Mouse (Mus musculus): ENCODE measurements around the gene Hsd3b1. TPM values are rescaled to one million over a fixed set of nuclear protein-coding genes. Genes with fewer than 3 reads are reported as not detected.
A peak's percentile ranks its signal among the peaks of the same experiment; 100 is the strongest.

The Hsd3b1 gene
- 0.54 and 0.57 TPM in 2 replicates for polyA plus RNA-seq (2014; fragmentation: Nextera tagmentation; extraction: Ambion mirVana)

- Histone ChIP-seq H3K4me3 (ENCODE audit: low read depth, low read length) (no peak within 1 kb of the TSS), H3K27ac (ENCODE audit: low read depth, low read length) (no peak within 1 kb of the TSS), H3K27me3 (ENCODE audit: control insufficient read depth, insufficient read depth, low read length) (no peaks in the 10 kb centered on the region), H3K9ac (ENCODE audit: low read length) (no peak within 1 kb of the TSS), H3K36me3 (ENCODE audit: control insufficient read depth, insufficient read depth, low read length) (no peaks in the 10 kb centered on the region), H3K9me3 (ENCODE audit: control insufficient read depth, low read length) (no peaks in the 10 kb centered on the region), H3K4me1 (ENCODE audit: control insufficient read depth, insufficient read depth, low read length) (no peaks in the 10 kb centered on the region), H3K4me2 (no peak within 1 kb of the TSS)
- 81% methylated on average over 3 of the region's 3 CpGs for WGBS
- ATAC-seq (ENCODE audit: low FRiP score) (no peak), DNase-seq (ENCODE audit: low spot score, missing footprints) (no peak)
Observed at GRCm38 (mm10) chr3:98859576-98859975, at the start of gene Hsd3b1. TSS of gene Hsd3b1 (minus strand) at chr3:98859794.

DNA sequence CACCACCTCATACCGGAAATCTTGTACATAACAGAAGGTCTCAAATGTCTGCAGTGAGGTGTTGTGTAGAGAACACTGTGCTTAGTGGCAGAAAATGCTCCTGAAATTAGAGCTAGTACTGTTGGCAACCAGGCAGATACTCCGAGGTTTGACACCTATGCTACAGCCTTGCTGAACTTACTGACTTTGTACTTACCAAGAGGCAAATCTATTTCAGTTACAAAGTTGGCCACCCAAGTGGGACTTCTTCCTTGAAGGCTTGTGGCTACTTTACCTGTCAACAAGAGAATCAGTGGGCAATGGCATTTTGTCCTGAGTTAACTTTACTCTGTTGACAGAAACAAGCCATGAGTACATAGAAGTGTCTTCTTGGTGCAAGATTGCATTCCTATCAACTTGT lies 38.0 kb upstream of the Hsd3b1 start:
- H3K4me2 ChIP-seq = no peak overlapping the region
- no peaks in the 10 kb centered on the region for H3K36me3 ChIP-seq (ENCODE audit: control insufficient read depth, insufficient read depth, low read length)
- no peak overlapping the region for H3K9ac ChIP-seq (ENCODE audit: low read length)
- no peaks in the 10 kb centered on the region for H3K27me3 ChIP-seq (ENCODE audit: control insufficient read depth, insufficient read depth, low read length)
- WGBS = 91% methylated on average over 2 of the region's 2 CpGs
- no peaks in the 10 kb centered on the region for H3K9me3 ChIP-seq (ENCODE audit: control insufficient read depth, low read length)
- no peaks in the 10 kb centered on the region for H3K4me1 ChIP-seq (ENCODE audit: control insufficient read depth, insufficient read depth, low read length)
- DNase-seq (ENCODE audit: low spot score, missing footprints) (no peak), ATAC-seq (ENCODE audit: low FRiP score) (no peak)
- no peak overlapping the region for H3K4me3 ChIP-seq (ENCODE audit: low read depth, low read length)
- no peak overlapping the region for H3K27ac ChIP-seq (ENCODE audit: low read depth, low read length)

- 46% methylated on average over 10 of the region's 10 CpGs for WGBS
Observed at GRCm38 (mm10) chr3:98895071-98895601, 35.5 kb upstream of the Hsd3b1 start.

DNA sequence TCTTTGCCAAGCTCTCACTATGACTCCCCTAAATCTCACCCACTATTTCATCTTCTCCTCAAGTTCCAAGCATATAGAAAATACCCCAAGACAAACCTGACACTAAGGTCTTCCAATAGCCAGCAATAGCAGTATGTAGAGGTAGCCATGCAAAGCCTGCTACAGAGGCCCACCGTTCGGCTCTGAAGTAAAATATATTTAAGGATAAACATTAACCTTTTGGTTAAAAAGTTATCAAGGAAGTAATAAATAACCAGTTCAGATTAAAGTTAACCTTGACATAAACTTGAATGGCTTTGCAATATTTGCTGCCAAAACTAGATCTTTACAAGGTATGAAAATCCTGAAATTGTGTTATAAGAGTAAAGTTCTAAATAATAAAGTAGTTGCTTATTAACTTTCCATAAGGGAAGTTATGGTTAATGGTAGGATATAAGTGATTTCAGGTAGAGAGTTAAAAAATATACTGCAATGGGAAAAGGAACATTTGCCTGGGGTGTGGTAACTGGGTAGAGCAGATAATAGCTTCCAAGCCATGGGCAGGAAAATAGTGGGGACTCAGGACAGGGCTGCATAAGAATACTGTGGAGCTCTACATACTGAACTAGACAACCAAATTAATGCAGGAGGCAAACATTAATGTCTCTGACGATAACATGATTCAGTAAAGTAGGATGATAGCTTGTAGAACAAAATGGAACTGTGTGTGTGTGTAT lies 33.6 kb upstream of the Hsd3b1 start, which contains the start of gene Hao2:
Gene Hao2, minus strand, starts transcription at position 183 of the 716 bp plus-strand sequence.
- no peaks in the 10 kb centered on the region for H3K27me3 ChIP-seq (ENCODE audit: control insufficient read depth, insufficient read depth, low read length)
- H3K4me2 ChIP-seq = no peak within 1 kb of the TSS
- H3K9ac ChIP-seq (ENCODE audit: low read length) = no peak within 1 kb of the TSS
- H3K27ac ChIP-seq (ENCODE audit: low read depth, low read length) = no peak within 1 kb of the TSS
- no peak within 1 kb of the TSS for H3K4me3 ChIP-seq (ENCODE audit: low read depth, low read length)
- no peaks in the 10 kb centered on the region for H3K9me3 ChIP-seq (ENCODE audit: control insufficient read depth, low read length)
- H3K4me1 ChIP-seq (ENCODE audit: control insufficient read depth, insufficient read depth, low read length) = no peaks in the 10 kb centered on the region
- WGBS = 88% methylated on average over 3 of the region's 3 CpGs
- DNase-seq (ENCODE audit: low spot score, missing footprints) (no peak), ATAC-seq (ENCODE audit: low FRiP score) (no peak)
- H3K36me3 ChIP-seq (ENCODE audit: control insufficient read depth, insufficient read depth, low read length) = no peaks in the 10 kb centered on the region

More at GRCm38 (mm10) chr3:98895071-98895601, 35.5 kb upstream of the Hsd3b1 start:
- no peaks in the 10 kb centered on the region for H3K27me3 ChIP-seq (ENCODE audit: control insufficient read depth, insufficient read depth, low read length)
- DNase-seq (ENCODE audit: low spot score, missing footprints) (peak; percentile 85), ATAC-seq (ENCODE audit: low FRiP score) (peak; percentile 42)
- no peaks in the 10 kb centered on the region for H3K9me3 ChIP-seq (ENCODE audit: control insufficient read depth, low read length)
- no peak overlapping the region for H3K4me2 ChIP-seq
- no peak overlapping the region for H3K4me3 ChIP-seq (ENCODE audit: low read depth, low read length)
- no peak overlapping the region for H3K27ac ChIP-seq (ENCODE audit: low read depth, low read length)
- H3K9ac ChIP-seq (ENCODE audit: low read length) = no peak overlapping the region
- H3K4me1 ChIP-seq (ENCODE audit: control insufficient read depth, insufficient read depth, low read length) = no peaks in the 10 kb centered on the region
- H3K36me3 ChIP-seq (ENCODE audit: control insufficient read depth, insufficient read depth, low read length) = no peaks in the 10 kb centered on the region

DNA sequence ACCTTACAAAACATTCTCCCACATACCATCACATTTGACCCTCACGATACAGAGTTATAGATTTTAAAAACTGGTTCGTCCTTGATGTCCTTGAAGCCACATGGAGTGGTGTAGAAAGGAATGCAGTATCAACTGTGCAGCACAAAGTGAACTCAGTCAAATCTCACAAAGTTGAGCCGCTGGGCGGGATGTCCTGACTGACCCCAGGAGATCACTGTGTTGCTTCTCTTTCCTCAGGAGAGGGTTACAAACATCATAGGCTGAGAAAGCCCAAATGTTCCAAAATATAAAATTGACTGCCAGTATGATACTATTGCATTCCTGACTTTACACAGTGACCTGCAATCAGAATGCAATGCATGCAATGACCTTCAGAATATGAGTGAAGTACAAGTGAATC lies 30.8 kb upstream of the Hsd3b1 start:
- WGBS = 87% methylated on average over 4 of the region's 4 CpGs
- Histone ChIP-seq H3K27ac (ENCODE audit: low read depth, low read length) (no peak overlapping the region), H3K4me3 (ENCODE audit: low read depth, low read length) (no peak overlapping the region), H3K36me3 (ENCODE audit: control insufficient read depth, insufficient read depth, low read length) (no peaks in the 10 kb centered on the region), H3K9ac (ENCODE audit: low read length) (no peak overlapping the region), H3K4me1 (ENCODE audit: control insufficient read depth, insufficient read depth, low read length) (no peaks in the 10 kb centered on the region), H3K9me3 (ENCODE audit: control insufficient read depth, low read length) (no peaks in the 10 kb centered on the region), H3K27me3 (ENCODE audit: control insufficient read depth, insufficient read depth, low read length) (no peaks in the 10 kb centered on the region), H3K4me2 (no peak overlapping the region)
- no peak for ATAC-seq (ENCODE audit: low FRiP score)
- no peak for DNase-seq (ENCODE audit: low spot score, missing footprints)

- DNase-seq (ENCODE audit: low spot score, missing footprints) = no peak
- H3K4me2 ChIP-seq = no peak overlapping the region
- H3K9ac ChIP-seq (ENCODE audit: low read length) = no peak overlapping the region
- no peak for ATAC-seq (ENCODE audit: low FRiP score)
- H3K27ac ChIP-seq (ENCODE audit: low read depth, low read length) = no peak overlapping the region
- no peaks in the 10 kb centered on the region for H3K9me3 ChIP-seq (ENCODE audit: control insufficient read depth, low read length)
- no peak overlapping the region for H3K4me3 ChIP-seq (ENCODE audit: low read depth, low read length)
- 75% methylated on average over 2 of the region's 2 CpGs for WGBS
- H3K36me3 ChIP-seq (ENCODE audit: control insufficient read depth, insufficient read depth, low read length) = no peaks in the 10 kb centered on the region
- no peaks in the 10 kb centered on the region for H3K27me3 ChIP-seq (ENCODE audit: control insufficient read depth, insufficient read depth, low read length)
- H3K4me1 ChIP-seq (ENCODE audit: control insufficient read depth, insufficient read depth, low read length) = no peaks in the 10 kb centered on the region
Observed at GRCm38 (mm10) chr3:98888206-98888605, 28.6 kb upstream of the Hsd3b1 start.

DNA sequence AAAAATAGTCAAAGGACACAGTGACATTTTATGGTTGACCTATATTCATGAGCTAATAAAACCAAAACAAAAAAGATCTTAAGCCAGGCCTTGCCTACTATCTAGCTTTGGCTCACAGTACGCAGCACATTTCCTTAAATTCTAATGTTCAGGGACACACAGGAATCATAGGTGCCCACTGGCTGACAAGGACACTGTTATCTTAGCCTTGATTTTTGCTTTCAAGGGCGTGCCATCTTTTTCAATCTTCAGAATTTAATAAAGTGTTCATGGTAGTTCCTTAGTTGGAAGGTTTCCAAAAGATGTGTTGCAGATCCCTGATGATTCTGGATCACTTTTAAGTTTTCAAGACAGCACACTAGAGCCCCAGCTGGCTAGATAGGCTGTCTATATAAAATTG lies 21.2 kb upstream of the Hsd3b1 start:
- no peak overlapping the region for H3K9ac ChIP-seq (ENCODE audit: low read length)
- no peaks in the 10 kb centered on the region for H3K9me3 ChIP-seq (ENCODE audit: control insufficient read depth, low read length)
- no peak overlapping the region for H3K4me3 ChIP-seq (ENCODE audit: low read depth, low read length)
- WGBS = 90% methylated on average over 2 of the region's 2 CpGs
- H3K36me3 ChIP-seq (ENCODE audit: control insufficient read depth, insufficient read depth, low read length) = no peaks in the 10 kb centered on the region
- no peak overlapping the region for H3K4me2 ChIP-seq
- no peak overlapping the region for H3K27ac ChIP-seq (ENCODE audit: low read depth, low read length)
- no peaks in the 10 kb centered on the region for H3K4me1 ChIP-seq (ENCODE audit: control insufficient read depth, insufficient read depth, low read length)
- no peaks in the 10 kb centered on the region for H3K27me3 ChIP-seq (ENCODE audit: control insufficient read depth, insufficient read depth, low read length)
- no peak for DNase-seq (ENCODE audit: low spot score, missing footprints)
- no peak for ATAC-seq (ENCODE audit: low FRiP score)

DNA sequence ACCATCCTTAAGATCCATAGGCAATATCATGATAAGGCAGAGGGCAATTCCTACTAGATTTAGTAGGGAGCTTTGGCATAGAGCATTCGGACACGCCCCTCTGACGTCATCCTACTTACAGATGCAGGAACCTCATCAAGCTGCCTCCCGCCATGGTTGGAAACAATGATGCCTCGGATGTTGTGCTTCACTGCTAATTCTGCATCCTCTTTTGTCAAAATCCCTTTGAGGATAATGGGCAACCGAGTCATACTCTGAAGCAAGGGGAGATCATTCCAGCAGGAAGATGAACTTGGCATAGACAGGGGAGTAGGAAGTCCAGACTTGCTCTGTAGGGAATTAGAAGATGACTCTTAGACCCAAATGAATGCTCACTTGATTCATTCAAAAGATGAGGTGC lies 20.6 kb upstream of the Hsd3b1 start:
- no peak for ATAC-seq (ENCODE audit: low FRiP score)
- DNase-seq (ENCODE audit: low spot score, missing footprints) = no peak

DNA sequence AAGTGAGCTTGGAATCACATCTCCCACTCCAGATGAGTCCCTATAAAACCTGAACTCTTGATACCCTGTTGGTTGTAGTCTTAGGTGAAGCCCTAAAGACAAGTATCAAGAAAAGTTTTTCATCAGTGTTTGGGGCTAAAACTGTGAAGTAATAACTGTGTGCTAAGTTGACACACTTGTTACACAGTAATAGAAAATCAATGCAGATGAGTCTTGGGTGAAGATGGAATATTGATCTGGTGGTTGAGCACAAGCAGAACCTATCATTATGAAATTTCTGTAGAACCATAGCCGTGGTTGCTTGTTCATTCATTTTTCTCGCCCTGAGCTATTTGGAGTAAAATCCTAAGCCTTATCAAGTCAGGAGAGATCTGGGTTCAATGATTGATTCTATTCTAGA lies 8.6 kb upstream of the Hsd3b1 start:
- Histone ChIP-seq H3K9me3 (ENCODE audit: control insufficient read depth, low read length) (no peaks in the 10 kb centered on the region), H3K27ac (ENCODE audit: low read depth, low read length) (no peak overlapping the region), H3K4me2 (no peak overlapping the region), H3K27me3 (ENCODE audit: control insufficient read depth, insufficient read depth, low read length) (no peaks in the 10 kb centered on the region), H3K9ac (ENCODE audit: low read length) (no peak overlapping the region), H3K4me3 (ENCODE audit: low read depth, low read length) (no peak overlapping the region), H3K4me1 (ENCODE audit: control insufficient read depth, insufficient read depth, low read length) (no peaks in the 10 kb centered on the region), H3K36me3 (ENCODE audit: control insufficient read depth, insufficient read depth, low read length) (no peaks in the 10 kb centered on the region)
- DNase-seq (ENCODE audit: low spot score, missing footprints) (no peak), ATAC-seq (ENCODE audit: low FRiP score) (no peak)
- WGBS = 87% methylated on average over 2 of the region's 2 CpGs

More for the DNA sequence above, 20.6 kb upstream of the Hsd3b1 start:
- Histone ChIP-seq H3K36me3 (ENCODE audit: control insufficient read depth, insufficient read depth, low read length) (no peaks in the 10 kb centered on the region), H3K27me3 (ENCODE audit: control insufficient read depth, insufficient read depth, low read length) (no peaks in the 10 kb centered on the region), H3K27ac (ENCODE audit: low read depth, low read length) (no peak overlapping the region), H3K4me1 (ENCODE audit: control insufficient read depth, insufficient read depth, low read length) (no peaks in the 10 kb centered on the region), H3K9me3 (ENCODE audit: control insufficient read depth, low read length) (no peaks in the 10 kb centered on the region), H3K9ac (ENCODE audit: low read length) (no peak overlapping the region), H3K4me2 (no peak overlapping the region), H3K4me3 (ENCODE audit: low read depth, low read length) (no peak overlapping the region)
- 72% methylated on average over 6 of the region's 6 CpGs for WGBS

All from midbrain, embryonic 11.5 days (tissue).